Mouse (Mus musculus) embryo, embryonic 11.5 days (tissue): ENCODE results near the gene Cdk14.

Source experiments
- DNase-seq: peaks from one replicate; pipeline ENCODE4 v3.0.0-alpha.2; 2012; ENCODE audit warnings: low read depth, low spot score

Cdk14 gene

DNA sequence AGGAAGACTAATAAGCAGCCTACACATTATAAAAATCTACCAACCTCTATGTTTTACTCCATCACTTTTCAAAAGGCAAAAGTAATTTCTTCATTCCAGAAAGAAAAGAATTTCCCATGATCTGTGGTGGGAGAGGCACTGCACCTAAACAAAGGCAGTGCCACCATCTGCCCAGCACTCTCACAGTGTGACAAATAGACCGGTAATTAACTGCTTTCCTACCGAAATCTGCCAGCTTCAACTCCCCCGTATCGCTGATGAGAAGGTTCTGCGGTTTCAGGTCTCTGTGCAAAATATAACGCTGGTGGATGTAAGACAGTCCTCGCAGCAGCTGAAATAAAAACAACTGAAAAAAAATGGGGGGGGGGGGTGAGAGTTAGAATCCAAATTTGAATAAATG is 327.4 kb downstream of the Cdk14 start:
- DNase-seq: no peak

DNA sequence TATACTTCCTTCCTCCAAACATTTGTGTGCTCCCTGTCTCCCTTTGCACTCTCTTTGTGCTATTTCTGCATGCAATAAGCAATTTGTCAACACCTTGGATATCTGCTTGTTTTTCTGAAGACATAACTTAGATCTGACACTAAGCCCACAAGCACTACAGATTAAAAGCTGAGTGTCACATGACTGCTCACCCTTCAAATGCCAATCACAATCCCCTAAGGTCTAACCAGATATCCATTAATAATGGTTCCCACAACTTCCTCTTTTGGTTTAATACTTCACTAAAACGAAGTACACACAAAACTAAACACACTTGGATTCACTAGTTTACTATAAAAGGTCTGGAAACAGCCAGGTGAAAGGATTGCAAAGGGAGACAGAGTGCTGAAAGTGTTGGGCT is 348.6 kb downstream of the Cdk14 start:
- DNase-seq: no peak

DNA sequence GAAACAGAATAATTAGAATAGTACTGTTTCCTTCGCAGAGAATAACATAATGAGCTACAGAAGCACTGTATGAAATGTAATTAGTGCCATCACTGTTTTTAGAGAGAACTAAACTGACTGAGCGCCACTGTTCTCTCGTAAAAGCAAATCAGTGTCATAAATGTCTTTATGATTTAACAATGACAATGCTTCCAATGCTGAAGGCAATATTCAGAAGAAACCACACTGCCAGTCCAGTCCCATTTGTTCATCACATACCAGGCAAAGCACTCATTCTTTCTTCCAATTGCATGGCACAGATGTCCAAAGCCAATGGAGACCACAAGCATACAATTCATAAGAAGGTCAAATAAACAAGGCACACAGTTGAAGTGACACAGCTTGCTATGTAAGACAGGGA is 355.4 kb downstream of the Cdk14 start:
- no peak for DNase-seq

DNA sequence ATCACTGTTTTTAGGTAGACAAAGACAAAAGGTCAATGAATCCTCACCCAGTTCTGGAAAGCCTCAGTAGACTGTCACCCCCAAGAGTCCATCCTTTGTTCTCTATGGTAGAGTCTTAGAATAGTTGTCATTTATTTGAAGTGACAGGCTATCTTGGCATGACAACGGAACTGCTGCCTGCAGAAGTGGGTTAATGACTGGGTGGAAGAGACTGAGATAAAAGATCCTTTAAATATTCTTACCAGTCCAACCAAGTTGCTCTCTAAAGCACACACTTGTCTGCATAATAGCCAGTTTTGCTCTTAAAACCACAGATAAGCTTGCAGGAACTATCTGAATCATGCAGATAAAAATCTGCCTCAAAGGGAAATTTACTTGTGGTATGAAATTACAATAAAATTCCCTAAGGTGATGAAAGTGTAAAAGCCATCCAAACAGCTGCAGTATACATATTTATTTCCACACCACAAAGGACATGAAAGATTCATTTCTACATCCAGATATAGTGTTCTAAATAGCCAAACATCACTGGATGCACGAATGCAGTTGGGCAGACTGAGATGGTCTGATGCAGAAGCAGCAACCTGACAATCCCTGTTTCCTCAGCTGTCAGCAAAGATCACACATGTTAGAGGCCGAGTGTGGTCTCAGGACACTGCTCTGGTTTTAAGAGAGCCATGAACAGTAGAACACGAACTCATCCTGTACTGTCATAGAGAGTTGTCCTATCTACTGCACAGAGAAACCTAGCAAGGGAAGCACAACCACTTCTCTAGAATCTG is 363.8 kb downstream of the Cdk14 start:
- no peak for DNase-seq

DNA sequence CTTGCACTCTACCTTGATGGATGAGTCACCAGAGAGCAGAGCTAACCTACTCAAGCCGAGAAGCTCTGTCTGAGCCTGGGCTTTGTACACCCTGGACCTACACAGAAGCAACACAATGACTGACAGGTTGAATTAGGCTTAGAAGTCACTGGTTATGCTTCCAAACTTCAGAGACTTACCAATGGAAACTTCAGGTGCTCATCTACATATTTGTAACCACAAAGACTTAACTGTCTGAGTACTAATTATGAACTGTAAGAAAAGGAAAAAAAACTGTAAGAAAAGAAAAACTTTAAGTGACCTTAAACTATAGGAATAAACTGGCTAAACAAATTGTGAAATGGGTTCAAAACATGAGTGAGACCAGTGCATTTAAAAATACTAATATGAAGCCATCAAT is 364.6 kb downstream of the Cdk14 start:
- no peak for DNase-seq

DNA sequence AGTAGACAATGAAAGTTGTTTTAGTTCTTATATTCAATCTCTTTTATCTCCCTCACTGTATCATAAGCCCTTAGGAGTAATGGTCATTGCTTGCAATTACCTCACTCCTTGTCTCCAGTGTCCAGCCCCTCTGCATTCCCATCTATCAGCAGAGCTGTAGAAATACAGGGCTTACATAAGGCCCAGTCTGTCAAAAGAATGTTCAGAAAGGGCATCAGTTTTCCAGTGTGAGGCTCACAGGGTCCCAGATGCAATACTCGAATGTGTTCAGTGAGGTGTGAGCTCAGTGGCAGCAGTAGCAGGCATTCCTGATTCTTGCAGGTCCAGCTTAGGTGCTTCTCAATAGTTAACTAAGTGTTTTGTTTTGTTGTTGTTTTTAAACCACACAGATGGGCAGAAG is 365.8 kb downstream of the Cdk14 start:
- DNase-seq: no peak

DNA sequence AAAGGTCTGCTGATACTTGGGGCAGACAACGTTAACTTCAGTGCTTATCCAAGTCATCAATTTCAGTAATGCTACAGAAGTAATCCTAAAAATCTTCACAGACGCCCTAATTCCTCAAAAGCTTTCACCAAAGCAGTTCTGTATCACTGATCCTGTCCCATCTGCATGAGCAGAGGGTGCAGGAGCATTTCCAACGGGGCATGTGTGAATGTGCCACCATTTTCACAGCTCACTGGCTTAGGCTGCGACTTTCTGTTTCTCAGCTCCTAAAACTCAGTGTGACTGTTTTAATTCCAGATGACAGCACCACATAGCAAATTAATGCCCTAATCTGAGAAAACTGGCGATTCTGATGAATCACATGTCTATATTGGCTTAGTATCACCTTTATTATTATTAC is 375.8 kb downstream of the Cdk14 start:
- no peak for DNase-seq

DNA sequence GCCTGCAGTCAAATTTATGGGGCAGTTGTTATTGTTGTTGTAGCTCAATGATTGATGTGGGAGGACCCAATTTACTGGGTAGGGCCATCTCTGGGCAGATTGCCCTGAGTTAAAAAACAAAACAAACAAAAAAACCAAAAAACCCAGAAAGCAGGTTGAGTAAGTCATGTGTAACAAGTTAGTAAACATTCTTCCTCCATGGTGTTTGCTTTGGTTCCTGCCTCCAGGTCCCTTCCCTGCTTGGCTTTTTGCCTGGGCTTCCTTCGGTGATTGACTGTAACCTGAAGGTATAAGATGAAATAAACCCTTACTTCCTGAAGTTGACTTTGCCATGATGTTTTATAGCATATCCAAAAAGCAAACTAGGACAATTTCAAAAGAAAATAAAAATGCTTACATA is 377.4 kb downstream of the Cdk14 start:
- no peak for DNase-seq

DNA sequence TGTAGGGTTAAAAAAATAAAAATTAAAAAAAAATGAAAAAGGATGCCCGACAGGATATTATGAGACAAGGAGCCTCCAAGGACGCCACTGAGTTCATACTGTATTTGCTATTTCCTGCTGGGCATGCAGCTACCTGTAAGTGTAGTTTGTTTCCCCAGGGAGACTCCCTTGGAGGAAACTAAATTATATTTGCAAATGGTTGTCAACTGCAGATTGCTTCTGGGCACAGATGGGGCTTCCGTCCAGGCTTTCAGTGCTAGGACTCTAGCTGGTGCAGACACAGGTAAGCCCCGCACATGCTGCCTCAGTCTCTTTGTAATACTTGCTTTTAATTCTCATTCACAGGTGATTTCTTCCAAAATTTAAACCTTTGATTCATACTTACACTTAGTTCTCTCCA is 378.6 kb downstream of the Cdk14 start:
- DNase-seq: no peak

DNA sequence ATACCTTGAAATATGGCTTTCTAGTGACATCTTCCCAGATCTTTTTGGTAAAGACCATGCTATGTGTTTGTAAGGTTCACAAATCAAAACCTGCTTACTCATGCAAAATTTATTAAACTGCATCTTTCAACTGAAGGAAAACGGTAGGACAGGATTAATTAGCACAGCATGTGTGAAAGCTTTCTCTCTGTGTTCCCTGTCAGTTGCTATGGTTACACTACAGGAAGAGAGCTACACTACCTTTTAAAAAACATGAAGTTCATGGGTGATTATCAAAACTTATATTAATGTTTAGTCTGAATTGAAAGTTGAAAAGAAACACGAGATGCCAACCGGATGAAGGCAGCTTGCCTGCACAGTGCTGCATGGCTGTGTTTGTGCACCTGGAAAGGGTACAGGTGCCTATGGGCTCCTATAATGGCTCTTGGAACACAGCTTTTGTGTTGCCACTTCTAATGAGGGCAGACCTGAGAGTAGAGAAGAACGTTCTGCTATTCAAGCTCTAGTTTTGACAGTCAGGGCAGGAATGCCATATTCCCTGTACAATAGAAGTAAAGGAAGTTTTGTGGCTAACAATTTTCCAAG is 380.3 kb downstream of the Cdk14 start:
- no peak for DNase-seq

DNA sequence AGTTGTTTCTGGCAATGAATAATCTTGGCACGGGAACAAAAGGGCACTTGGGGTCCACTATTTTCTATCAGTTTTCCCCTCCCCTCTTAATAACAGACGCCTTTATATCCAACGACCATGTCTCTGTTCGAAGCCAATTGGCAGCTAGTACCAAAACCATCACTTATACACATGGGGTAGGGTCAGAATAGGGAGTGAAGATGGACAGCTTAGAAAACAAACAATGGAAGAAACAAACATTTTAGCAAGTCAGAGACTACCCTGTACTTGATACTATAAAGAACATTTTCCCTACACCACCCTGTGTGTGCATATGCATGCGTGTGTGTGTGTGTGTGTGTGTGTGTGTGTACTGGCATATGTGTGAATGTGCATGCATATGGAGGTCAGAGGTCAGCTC is 386.7 kb downstream of the Cdk14 start:
- DNase-seq: no peak

DNA sequence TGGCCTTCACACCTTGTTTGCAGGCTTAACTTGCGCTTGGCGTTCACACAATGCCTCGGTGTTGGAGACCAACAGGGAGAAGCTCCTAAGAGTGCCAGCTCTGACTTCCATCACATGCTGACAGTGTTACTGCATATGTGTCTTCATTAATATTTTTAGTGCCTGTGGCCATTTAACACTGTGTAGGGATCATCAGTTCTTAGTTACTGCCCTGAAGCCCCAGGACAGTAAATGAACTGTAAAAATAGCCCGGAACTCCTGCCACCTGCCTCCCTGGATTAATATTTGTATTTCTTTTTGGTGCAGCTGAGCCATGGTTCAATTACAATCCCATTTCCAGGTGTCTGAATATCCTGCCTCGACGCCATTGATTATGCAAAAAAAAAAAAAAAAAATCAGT is 387.3 kb downstream of the Cdk14 start:
- DNase-seq: no peak

DNA sequence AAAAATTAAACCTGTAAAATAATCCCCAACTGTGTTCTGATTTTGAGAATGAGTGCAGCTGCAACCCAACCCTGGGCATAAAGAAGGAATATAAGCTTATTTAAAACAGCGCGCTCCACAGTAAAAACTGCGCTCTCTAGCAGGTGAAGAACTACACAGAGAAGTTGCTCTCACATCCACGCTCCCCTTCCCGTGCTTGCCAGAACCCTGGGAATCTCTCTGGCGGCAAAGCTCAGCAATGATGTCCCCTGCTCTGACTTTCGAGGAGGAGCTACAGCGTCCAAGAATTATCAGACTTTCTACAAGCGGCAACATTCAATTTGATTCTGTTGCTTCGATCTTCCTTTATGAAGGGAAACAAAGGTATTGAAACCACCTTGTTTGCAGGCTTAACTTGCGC is 387.7 kb downstream of the Cdk14 start:
- DNase-seq: no peak

DNA sequence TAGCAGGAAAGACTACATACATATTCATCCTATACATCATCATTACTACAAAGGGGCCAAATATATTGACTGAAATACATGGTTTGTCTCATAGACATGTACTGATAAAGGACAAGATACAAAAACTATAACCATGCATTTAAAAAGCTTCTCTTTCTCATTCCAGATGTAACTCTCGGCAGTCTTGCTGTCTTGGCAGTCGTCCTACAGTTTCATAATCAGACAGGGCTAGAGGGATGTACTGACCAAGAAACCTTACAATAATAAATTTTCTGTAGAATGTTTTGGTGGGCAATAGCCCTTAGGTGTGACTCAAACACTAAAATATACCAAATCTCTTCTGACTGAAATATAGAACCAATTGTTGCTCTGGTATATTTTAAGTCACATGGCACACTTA is 389.7 kb downstream of the Cdk14 start:
- no peak for DNase-seq

DNA sequence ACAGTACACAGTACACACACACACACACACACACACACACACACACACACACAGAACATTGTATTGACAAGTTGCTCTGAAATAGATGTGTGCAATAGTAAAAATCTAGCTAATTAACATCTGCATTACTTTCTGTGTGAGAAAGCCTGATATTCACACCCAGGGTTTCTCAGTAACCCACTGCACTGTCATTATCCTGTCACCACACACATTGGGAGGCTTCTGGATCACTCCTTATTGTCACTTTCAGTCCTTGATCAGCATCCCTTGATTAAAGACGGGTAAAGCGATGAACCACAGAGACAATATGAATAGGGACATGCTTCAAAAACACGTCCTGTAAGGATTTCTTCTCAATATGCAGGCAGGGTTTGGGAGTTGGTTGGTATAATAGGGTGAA is 401.2 kb downstream of the Cdk14 start:
- DNase-seq: no peak

DNA sequence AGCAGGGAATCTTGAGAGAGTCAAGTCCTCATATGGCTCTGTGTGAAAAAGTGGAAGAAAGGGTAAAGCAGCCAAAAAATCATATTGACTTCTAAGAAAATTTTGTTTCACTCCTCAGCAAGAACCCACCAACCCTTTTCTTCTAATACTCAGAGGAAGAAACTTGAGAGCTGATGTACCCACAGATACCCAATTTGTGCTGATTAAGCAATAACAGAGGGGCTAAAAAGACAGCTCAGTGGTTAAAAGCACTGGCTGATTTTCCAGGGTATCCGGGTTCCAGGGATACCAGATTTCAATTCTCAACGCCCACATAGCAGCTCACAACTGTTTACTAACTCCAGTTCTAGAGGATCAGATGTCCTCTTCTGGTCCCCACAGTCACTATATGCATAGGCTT is 401.9 kb downstream of the Cdk14 start:
- no peak for DNase-seq

DNA sequence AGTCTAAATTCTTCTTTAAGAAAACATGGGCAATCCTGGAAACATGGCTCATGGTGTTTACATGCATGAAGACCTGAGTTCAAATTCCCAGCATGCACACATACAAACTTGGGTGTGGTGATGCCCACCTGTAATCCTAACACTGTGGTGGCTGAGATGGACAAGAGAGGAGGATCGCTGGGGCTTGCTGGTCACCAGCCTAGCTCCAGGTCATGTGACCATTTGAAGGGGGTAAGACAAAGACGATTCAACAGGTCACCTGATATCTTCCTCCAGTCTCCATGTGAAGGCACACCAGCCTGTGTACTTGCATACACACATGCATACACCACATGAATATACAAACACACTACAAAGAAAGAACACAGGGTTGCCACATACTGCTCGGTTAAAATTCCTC is 406.3 kb downstream of the Cdk14 start:
- DNase-seq: no peak

DNA sequence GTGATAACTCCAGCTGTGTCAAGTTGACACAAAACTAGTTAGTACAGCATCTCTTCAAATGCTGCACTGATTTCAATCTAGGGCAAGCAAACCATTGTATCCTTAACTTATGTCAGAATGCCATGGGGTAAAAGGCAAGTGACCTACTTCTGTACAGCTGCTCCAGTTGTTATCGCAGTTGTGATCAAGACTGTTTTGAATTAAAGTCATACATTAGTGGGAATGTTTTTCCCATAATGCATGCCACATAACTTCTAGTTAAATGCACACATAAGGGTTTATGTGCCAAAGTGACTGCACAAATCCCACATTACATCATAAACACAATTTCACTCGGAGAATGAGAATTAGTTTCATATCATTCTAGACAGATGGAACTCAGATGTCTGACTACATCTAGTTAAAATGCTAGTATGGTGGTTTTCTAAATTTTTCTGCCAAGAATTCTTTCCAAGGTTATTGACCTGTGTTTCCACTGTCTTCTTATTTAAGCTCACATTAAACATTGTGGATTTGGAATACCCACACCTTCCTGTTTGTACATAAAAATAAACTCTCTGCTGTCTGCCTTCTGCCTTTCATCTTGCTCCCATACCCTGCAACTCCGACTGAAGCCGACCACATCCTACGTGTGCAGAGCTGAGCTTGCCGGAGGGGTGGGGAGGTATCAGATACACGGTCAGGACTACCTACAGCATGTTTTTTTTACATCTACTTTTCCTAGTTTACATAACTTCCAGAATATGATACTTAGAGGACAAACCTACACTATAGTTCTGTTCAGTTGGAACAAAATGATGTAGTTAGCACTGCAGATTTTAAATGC is 407.4 kb downstream of the Cdk14 start:
- DNase-seq: no peak

DNA sequence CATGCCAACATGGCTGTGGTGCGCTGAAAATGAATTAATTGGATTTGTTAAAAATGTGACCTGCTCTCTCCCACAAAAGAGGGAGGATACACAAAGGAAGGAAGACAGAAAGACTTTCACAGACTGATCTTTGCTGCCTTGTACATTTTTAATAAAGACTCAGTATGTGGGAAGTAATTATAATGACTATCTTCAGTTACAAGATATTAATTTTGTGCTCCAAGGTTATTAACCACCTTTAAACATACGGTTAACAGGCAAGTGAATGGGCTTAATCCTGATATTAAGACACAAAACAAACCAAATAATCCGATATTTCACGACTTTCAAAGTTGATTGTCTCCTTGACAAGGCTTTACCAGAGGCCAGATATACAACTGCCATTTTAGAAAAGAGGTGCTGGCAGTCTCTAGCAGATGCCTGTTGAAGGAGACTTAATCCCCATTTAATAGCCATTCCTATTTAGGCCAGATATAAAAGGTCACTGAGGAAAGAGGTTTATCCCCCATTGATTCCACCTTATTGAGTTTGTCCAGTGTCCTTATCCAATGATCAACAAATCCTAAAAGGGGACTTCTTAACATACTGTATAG is 411.9 kb downstream of the Cdk14 start:
- no peak for DNase-seq

DNA sequence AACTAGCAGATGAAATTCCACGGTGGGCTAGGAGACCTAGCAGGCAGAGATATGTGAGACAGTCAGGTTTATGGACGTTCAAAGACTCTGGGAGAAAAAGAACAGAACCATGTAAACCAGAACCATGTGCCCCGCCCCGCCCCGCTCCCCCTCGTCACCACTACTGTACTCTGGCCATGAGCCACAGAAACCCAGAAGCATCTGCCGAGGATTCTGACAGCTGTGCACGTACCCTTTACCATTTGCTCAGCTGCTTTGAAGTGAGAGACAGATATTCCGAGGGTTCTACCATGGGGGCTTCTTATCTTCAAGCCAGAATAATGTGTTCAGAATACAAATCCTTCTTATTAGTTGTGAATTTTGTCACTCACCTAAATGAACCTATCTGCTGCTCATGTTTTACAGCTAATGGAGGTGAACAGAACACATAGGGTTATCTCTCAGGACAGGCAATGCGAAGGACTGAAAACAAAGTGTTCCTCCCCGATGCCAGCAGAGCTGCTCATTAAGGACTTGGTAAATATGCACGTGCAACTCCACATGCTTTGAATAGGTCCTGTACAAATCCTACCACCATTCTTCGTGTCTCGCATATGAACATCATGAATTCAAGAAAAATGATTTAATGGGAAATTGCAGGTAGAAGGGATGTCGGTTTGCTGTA is 412.5 kb downstream of the Cdk14 start:
- no peak for DNase-seq

DNA sequence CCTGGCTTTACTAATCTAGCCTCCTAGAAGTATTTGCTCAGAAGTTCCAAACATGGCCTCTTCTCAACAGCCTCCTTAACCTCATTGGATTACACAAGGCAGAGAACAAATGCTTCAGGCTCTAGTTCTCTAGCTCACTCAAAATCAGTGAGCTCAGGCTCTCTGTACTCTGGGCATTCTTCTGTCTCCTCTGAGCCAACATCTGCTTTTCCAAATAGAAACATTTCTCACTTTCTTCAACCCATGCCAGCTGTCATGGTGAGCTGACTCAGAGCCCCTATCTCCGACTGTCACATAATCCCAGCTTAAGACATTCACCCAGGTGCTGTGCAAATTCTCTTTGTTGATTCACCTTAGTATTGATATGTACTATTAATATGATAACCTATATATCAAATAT is 414.5 kb downstream of the Cdk14 start:
- no peak for DNase-seq

DNA sequence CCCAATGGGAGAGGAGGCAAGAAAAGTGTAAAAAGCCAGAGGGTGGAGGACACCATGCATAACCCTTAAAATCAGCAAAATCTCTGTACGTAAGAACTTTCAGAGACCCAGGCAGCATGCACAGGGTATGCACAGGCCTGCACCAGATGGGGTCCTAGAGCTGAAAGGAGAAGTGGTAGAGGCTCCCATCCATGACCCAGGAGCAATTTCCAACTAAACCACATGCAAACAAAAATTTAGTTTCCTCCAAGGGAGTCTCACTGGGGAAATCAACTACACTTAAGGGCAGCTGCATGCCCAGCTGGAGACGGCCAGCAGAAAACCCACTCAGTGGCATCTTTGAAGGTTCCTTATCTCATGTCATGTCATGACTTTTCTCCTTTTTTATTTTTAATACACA is 415.4 kb downstream of the Cdk14 start:
- DNase-seq: no peak
